Mouse (Mus musculus) CH12.LX (cell line): ENCODE measurements around the gene Plekhb1. TPM values are rescaled to one million over a fixed set of nuclear protein-coding genes. Genes with fewer than 3 reads are reported as not detected.

ENCODE experiments used
- DNase-seq: peaks from one replicate; pipeline ENCODE4 v3.0.0-alpha.2; 2013; ENCODE audit errors: extremely low read depth
- H3K27ac ChIP-seq: 2 replicates; pipeline ENCODE4 v1.5.1; 2012; ENCODE audit warnings: low read depth, mild to moderate bottlenecking, control low read depth, moderate library complexity; ENCODE audit not compliant: insufficient read depth
- H3K27me3 ChIP-seq: replicated peaks from 2 replicates; pipeline ENCODE3; 2012; ENCODE audit warnings: inconsistent platforms
- H3K36me3 ChIP-seq, 2 experiments: replicated peaks in 1 of 2; 2 replicates each; pipeline versions ENCODE3 to v1.6.1; 2012; ENCODE audit warnings: inconsistent platforms in 1 of 2, low read length in 1 of 2, mild to moderate bottlenecking in 1 of 2, mixed read lengths in 1 of 2, moderate library complexity in 1 of 2; ENCODE audit not compliant: control insufficient read depth in 1 of 2, insufficient read depth in 1 of 2
- H3K4me1 ChIP-seq, 2 experiments: 2 replicates each; pipeline ENCODE4 v1.6.1; 2012; ENCODE audit warnings: inconsistent platforms in 1 of 2, moderate library complexity in 1 of 2; ENCODE audit not compliant: insufficient read depth in 2 of 2, control insufficient read depth in 1 of 2
- H3K4me2 ChIP-seq: 2 replicates; pipeline ENCODE4 v1.6.1; 2012; ENCODE audit warnings: low read depth, mild to moderate bottlenecking, control low read depth; ENCODE audit not compliant: poor library complexity, insufficient read depth, severe bottlenecking
- H3K4me3 ChIP-seq, 3 experiments: fragments of 150-350 bp in 1 of 3; sonication (generic) in 1 of 3; replicated peaks in 1 of 3; 2 replicates each; pipeline versions ENCODE3 to v1.5.1; 2011 to 2012; ENCODE audit warnings: low read depth in 2 of 3, low read length in 2 of 3, mild to moderate bottlenecking in 2 of 3, moderate library complexity in 2 of 3, control low read depth in 1 of 3, improper control_type of control experiment in 1 of 3, inconsistent platforms in 1 of 3, mixed read lengths in 1 of 3; ENCODE audit not compliant: poor library complexity in 1 of 3
- H3K79me2 ChIP-seq: replicated peaks from 2 replicates; pipeline ENCODE4 v1.6.1; 2012; ENCODE audit warnings: mild to moderate bottlenecking, moderate library complexity; ENCODE audit not compliant: control insufficient read depth, poor library complexity, insufficient read depth, severe bottlenecking; ENCODE audit errors: extremely low read depth
- H3K9ac ChIP-seq: 2 replicates; pipeline ENCODE4 v1.6.1; 2012; ENCODE audit warnings: low read depth, mild to moderate bottlenecking, control low read depth, moderate library complexity; ENCODE audit not compliant: insufficient read depth
- H3K9me3 ChIP-seq: replicated peaks from 2 replicates; pipeline ENCODE3; 2012; ENCODE audit warnings: low read length, inconsistent platforms, mixed read lengths
- CTCF ChIP-seq, 2 experiments: IDR thresholded peaks in 1 of 2; conservative IDR thresholded peaks in 1 of 2; 2 replicates each; pipeline ENCODE4 v1.5.1; 2011 to 2012; ENCODE audit warnings: low read depth in 2 of 2, low read length in 2 of 2, improper control_type of control experiment in 1 of 2, inconsistent platforms in 1 of 2, mild to moderate bottlenecking in 1 of 2, moderate library complexity in 1 of 2
- ELF1 ChIP-seq: IDR thresholded peaks from 2 replicates; pipeline ENCODE4 v1.6.1; 2014; ENCODE audit warnings: low read depth, mild to moderate bottlenecking, inconsistent platforms, low read length, improper control_type of control experiment
- ETS1 ChIP-seq: conservative IDR thresholded peaks from 2 replicates; pipeline ENCODE4 v1.6.1; 2012; ENCODE audit warnings: low read depth, mild to moderate bottlenecking, inconsistent platforms, low read length, improper control_type of control experiment, moderate library complexity
- HCFC1 ChIP-seq: IDR thresholded peaks from 2 replicates; pipeline ENCODE4 v1.6.1; 2012; ENCODE audit warnings: low read depth, mild to moderate bottlenecking, inconsistent platforms, low read length, improper control_type of control experiment
- JUN ChIP-seq: IDR thresholded peaks from 2 replicates; pipeline ENCODE4 v1.6.1; 2011; ENCODE audit warnings: low read depth, mild to moderate bottlenecking, low read length, improper control_type of control experiment, moderate library complexity; ENCODE audit not compliant: insufficient read depth
- MAFK ChIP-seq: IDR thresholded peaks from 2 replicates; pipeline ENCODE4 v1.6.1; 2011; ENCODE audit warnings: low read length, improper control_type of control experiment; ENCODE audit not compliant: insufficient replicate concordance
- MAZ ChIP-seq: IDR thresholded peaks from 2 replicates; pipeline ENCODE4 v1.6.1; 2012; ENCODE audit warnings: low read depth, mild to moderate bottlenecking, inconsistent platforms, low read length, improper control_type of control experiment, moderate library complexity
- MEF2A ChIP-seq: IDR thresholded peaks from 2 replicates; pipeline ENCODE4 v1.6.1; 2014; ENCODE audit warnings: low read depth, mild to moderate bottlenecking, inconsistent platforms, low read length, improper control_type of control experiment, borderline replicate concordance
- MYC ChIP-seq: IDR thresholded peaks from 2 replicates; pipeline ENCODE4 v1.6.1; 2011; ENCODE audit warnings: low read depth, mild to moderate bottlenecking, improper control_type of control experiment, low read length
- NELFE ChIP-seq: IDR thresholded peaks from 2 replicates; pipeline ENCODE4 v1.6.1; 2011; ENCODE audit warnings: low read depth, low read length, improper control_type of control experiment
- NRF1 ChIP-seq: IDR thresholded peaks from 2 replicates; pipeline ENCODE4 v1.6.1; 2014; ENCODE audit warnings: low read depth, mild to moderate bottlenecking, inconsistent platforms, low read length, improper control_type of control experiment, moderate library complexity
- PAX5 ChIP-seq: IDR thresholded peaks from 2 replicates; pipeline ENCODE4 v1.6.1; 2012; ENCODE audit warnings: low read length, inconsistent platforms, mixed read lengths
- POLR2AphosphoS2 ChIP-seq: IDR thresholded peaks from 2 replicates; pipeline ENCODE4 v1.6.1; 2011; ENCODE audit warnings: low read depth, low read length, improper control_type of control experiment
- RAD21 ChIP-seq: IDR thresholded peaks from 2 replicates; pipeline ENCODE4 v1.6.1; 2011; ENCODE audit warnings: low read depth, mild to moderate bottlenecking, low read length, improper control_type of control experiment, moderate library complexity
- RCOR1 ChIP-seq: conservative IDR thresholded peaks from 2 replicates; pipeline ENCODE4 v1.6.1; 2012; ENCODE audit warnings: low read depth, mild to moderate bottlenecking, inconsistent platforms, low read length, improper control_type of control experiment
- SIN3A ChIP-seq: IDR thresholded peaks from 2 replicates; pipeline ENCODE4 v1.6.1; 2012; ENCODE audit warnings: low read length, improper control_type of control experiment, inconsistent platforms
- SMC3 ChIP-seq: IDR thresholded peaks from 2 replicates; pipeline ENCODE4 v1.6.1; 2011; ENCODE audit warnings: low read depth, low read length, improper control_type of control experiment
- TBP ChIP-seq: conservative IDR thresholded peaks from 2 replicates; pipeline ENCODE4 v1.6.1; 2011; ENCODE audit warnings: low read depth, low read length, improper control_type of control experiment
- ZKSCAN1 ChIP-seq: IDR thresholded peaks from 2 replicates; pipeline ENCODE4 v1.6.1; 2012; ENCODE audit warnings: low read depth, inconsistent platforms, low read length, improper control_type of control experiment, borderline replicate concordance
- ZMIZ1 ChIP-seq: IDR thresholded peaks from 2 replicates; pipeline ENCODE4 v1.6.1; 2012; ENCODE audit warnings: low read depth, mild to moderate bottlenecking, inconsistent platforms, low read length, improper control_type of control experiment
- ZNF384 ChIP-seq: IDR thresholded peaks from 2 replicates; pipeline ENCODE4 v1.6.1; 2012; ENCODE audit warnings: low read depth, low read length, improper control_type of control experiment, inconsistent platforms
- dilution Hi-C: fragments of 300-500 bp; cut with MboI; formaldehyde crosslinking; loops from 2 replicates; pipeline ENCODE4 v1.14.3; 2020; ENCODE audit warnings: low sequenced_read_pairs; ENCODE audit not compliant: extremely low pct_unique_long_range_greater_than_20kb, extremely low pct_ligation_motif_present
- in situ Hi-C: fragments of 300-500 bp; cut with MboI; formaldehyde crosslinking; loops from 3 replicates; pipeline ENCODE4 v1.14.3; 2019; ENCODE audit warnings: low sequenced_read_pairs, low pct_ligation_motif_present, low pct_unique_long_range_greater_than_20kb, mixed read lengths
- polyA plus RNA-seq: library from polyadenylated mRNA; unstranded; fragments of >175 nt; gene quantifications from 2 replicates; pipeline ENCODE4 v1.2.1, GENCODE M21; 2012; ENCODE audit warnings: low read depth; ENCODE audit not compliant: insufficient read length
- total RNA-seq, 2 experiments: library from RNA; depleted of rRNA; stranded (reverse); fragments of 300-350 nt in 1 of 2; fragments of >200 nt in 1 of 2; gene quantifications; 2 replicates each; pipeline ENCODE4 v1.2.3; 2012 to 2014

Gene Plekhb1
- total and polyA plus RNA-seq, 3 experiments, result 0.04 TPM; not detected in 2

DNA sequence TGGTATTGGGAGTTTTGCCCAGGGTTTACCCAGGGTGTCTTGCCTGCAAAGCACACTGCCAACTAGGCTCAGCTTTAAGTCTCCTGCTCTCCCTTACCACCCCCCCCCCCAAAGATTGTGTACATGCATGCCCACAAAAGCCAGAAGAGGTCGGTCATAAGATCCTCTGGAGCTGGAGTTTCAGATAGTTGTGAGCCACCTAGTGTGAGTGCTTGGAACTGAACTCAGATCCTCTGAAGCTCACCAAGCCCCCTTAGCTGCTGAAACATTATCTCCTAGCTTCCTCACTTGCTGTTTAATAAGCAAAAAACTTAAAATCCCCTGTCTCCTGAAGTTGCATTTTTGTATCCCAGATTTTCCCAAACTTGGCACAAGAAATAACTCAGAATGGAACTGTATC is 24.6 kb downstream of the Plekhb1 start:
- H3K36me3 ChIP-seq, result peaks cover 15 to 33% of the 10 kb centered on the region in 2 experiments
- H3K79me2 ChIP-seq, result no peaks in the 10 kb centered on the region
- no peak for TF ChIP-seq MYC
- peak; percentile 52 for TF ChIP-seq RAD21
- TF ChIP-seq SMC3, result peak; percentile 79
- peak; percentile 14 to 75; a peak in 3 of 4 replicates for TF ChIP-seq CTCF (conservative IDR thresholded peaks at IDR 0.05 in 1 of 2, IDR thresholded peaks at IDR 0.05 in 1 of 2; ENCODE audit: low read depth in 2 of 2, low read length in 2 of 2)
- no peak overlapping the region for H3K4me3 ChIP-seq
- H3K27ac ChIP-seq, result no peak overlapping the region
- peak; percentile 48 for DNase-seq
- H3K9me3 ChIP-seq, result no peaks in the 10 kb centered on the region
- no peak overlapping the region for H3K9ac ChIP-seq
- no peaks in the 10 kb centered on the region; a peak in 1 of 4 replicates for H3K4me1 ChIP-seq
- no peak overlapping the region for H3K4me2 ChIP-seq
- in situ Hi-C loops (no loop called here), dilution Hi-C loops (no loop called here)
- no peaks in the 10 kb centered on the region for H3K27me3 ChIP-seq

- no peak for DNase-seq
- no peak overlapping the region for H3K9ac ChIP-seq
- peaks cover 2% of the 10 kb centered on the region; the same call in 1 of the 2 replicates for H3K79me2 ChIP-seq
- H3K4me2 ChIP-seq, result no peak overlapping the region
- dilution Hi-C loops (no loop called here), in situ Hi-C loops (no loop called here)
- H3K27me3 ChIP-seq, result no peaks in the 10 kb centered on the region
- H3K4me3 ChIP-seq, result no peak overlapping the region
- peaks cover 0 to 8% of the 10 kb centered on the region in 2 experiments; a peak in 2 of 4 replicates for H3K4me1 ChIP-seq
- no peaks in the 10 kb centered on the region for H3K9me3 ChIP-seq
- TF ChIP-seq MAZ (no peak), ZNF384 (no peak), PAX5 (no peak), ZMIZ1 (no peak), SMC3 (no peak), MYC (no peak), ELF1 (no peak), ETS1 (no peak), RAD21 (no peak), TBP (no peak), HCFC1 (no peak), MEF2A (no peak), JUN (no peak), NELFE (no peak), ZKSCAN1 (no peak), NRF1 (no peak), MAFK (no peak), POLR2AphosphoS2 (no peak), SIN3A (no peak), RCOR1 (no peak)
- TF ChIP-seq, all 38 proteins: peak for 0
- H3K36me3 ChIP-seq, result peaks cover under 1 to 3% of the 10 kb centered on the region in 2 experiments
- no peak overlapping the region for H3K27ac ChIP-seq
Measured at GRCm38 (mm10) chr7:100624538-100624937, 37.7 kb downstream of the Plekhb1 start.
